Mouse (Mus musculus): ENCODE results near the gene Mbd5.

DNA sequence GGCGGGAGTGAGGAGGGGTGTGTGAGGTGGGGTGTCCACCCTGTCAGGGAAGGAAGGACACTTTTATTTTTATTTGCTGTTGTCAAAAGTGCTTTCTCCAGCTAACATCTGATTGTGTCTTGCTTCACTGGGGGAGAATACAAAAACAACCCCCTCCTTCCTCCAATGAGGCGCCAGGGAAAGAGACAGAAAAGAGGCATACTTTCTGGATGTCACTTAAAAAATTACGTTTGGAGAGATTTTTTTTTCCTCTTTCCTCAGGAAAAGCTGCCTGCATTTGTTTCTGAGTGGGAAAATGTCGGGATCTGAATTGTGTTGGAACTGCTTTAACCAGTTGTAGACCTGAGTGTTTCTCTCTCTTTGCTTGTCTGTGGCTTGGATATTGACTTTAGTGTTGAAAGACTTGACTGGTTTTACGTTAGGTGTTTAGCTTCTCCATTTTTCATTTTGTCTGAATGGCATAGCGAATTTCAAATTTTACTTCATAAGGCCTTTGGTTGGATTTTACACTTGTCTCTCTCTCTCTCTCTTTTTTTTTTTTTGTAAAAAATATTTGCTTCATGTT, 1.1 kb downstream of the Mbd5 start:
- TF ChIP-seq POLR2A (IDR thresholded peaks at IDR 0.05; ENCODE audit: control insufficient read depth in 1 of 2, insufficient read depth in 1 of 2, low read depth in 1 of 2, low read length in 2 of 2, poor library complexity in 1 of 2): no peak
- no peak for TF ChIP-seq NRF1 (IDR thresholded peaks at IDR 0.05; ENCODE audit: insufficient read depth, low read depth, low read length, poor library complexity, severe bottlenecking)
- TF ChIP-seq MAZ (IDR thresholded peaks at IDR 0.05; ENCODE audit: low read depth, low read length): peak; percentile 21; the same call in 1 of the 2 replicates
- TF ChIP-seq CTCF (IDR thresholded peaks at IDR 0.05 in 2 of 3, conservative IDR thresholded peaks at IDR 0.05 in 1 of 3; ENCODE audit: control insufficient read depth in 1 of 3, insufficient read depth in 1 of 3, low read depth in 2 of 3, low read length in 3 of 3, poor library complexity in 1 of 3, severe bottlenecking in 1 of 3): no peak
- TF ChIP-seq ZKSCAN1 (IDR thresholded peaks at IDR 0.05; ENCODE audit: low read depth, low read length): no peak
- no peak for TF ChIP-seq GATA1 (IDR thresholded peaks at IDR 0.05; ENCODE audit: low read depth, low read length)
- TF ChIP-seq BHLHE40 (IDR thresholded peaks at IDR 0.05; ENCODE audit: borderline replicate concordance, low read depth, low read length): no peak
- TF ChIP-seq CHD2 (IDR thresholded peaks at IDR 0.05; ENCODE audit: low read length): no peak
- TF ChIP-seq ZMIZ1 (IDR thresholded peaks at IDR 0.05; ENCODE audit: low read depth, low read length): no peak
- TF ChIP-seq USF2 (IDR thresholded peaks at IDR 0.05; ENCODE audit: borderline replicate concordance in 1 of 2, insufficient read depth in 1 of 2, low read depth in 1 of 2, low read length in 2 of 2): no peak
- no peak for TF ChIP-seq USF1 (IDR thresholded peaks at IDR 0.05; ENCODE audit: low read depth, low read length)
